Mouse (Mus musculus): ENCODE measurements around the gene Kcnh5.

Kcnh5 gene

GRCm38 (mm10) chr12:75176691-75177645, at the start of gene Kcnh5:
Gene Kcnh5 (minus strand): TSS chr12:75177332.
- DNase-seq = peak; percentile 28

DNA sequence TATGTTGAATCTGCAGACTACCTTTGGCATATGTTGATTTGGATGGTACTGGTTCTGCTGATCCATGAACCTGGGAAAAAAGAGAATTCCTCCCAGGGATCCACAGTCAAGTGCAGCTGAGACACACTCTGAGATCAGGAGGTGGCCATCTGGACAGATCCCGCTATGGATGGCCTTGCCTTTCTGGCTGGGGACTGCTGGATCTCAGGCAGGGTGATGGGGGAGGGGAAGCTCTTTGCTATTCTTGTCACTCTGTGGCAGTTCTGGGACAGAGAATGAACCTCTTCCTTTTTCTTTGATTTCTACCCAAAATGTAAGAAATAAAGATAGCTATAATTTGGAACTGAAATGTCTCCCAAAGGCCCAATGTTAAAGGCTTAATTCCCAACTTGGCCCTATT, 46.8 kb upstream of the Kcnh5 start:
- DNase-seq = no peak

- DNase-seq = no peak
Measured at GRCm38 (mm10) chr12:75189413-75189812, 12.3 kb upstream of the Kcnh5 start.

- DNase-seq = no peak
Measured at GRCm38 (mm10) chr12:75182646-75183045, 5.5 kb upstream of the Kcnh5 start.

DNA sequence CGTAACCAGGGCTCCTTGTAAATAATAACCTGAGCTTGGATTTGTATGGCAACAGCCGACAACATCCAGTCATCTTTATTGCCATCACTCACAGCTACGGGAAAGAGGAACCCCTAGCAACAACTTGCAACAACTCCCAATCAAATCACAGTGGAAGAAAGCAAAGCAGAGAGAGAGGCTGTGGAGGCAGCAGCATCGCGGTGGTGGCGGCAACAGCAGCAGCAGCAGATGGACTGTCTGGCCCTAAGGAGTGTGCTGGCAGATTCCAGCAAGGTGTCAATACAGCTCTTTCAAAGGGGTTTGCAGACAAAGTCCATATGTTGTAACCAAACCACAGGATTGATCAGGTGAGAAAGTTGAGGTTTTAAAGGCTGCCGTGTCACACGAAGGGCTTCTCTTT, 2.4 kb upstream of the Kcnh5 start:
- no peak for DNase-seq

GRCm38 (mm10) chr12:75177646-75178030, 506 bp upstream of the Kcnh5 start:
- DNase-seq = no peak

- DNase-seq = peak; percentile 6
Measured at GRCm38 (mm10) chr12:75175931-75176565, 1.1 kb downstream of the Kcnh5 start.

DNA sequence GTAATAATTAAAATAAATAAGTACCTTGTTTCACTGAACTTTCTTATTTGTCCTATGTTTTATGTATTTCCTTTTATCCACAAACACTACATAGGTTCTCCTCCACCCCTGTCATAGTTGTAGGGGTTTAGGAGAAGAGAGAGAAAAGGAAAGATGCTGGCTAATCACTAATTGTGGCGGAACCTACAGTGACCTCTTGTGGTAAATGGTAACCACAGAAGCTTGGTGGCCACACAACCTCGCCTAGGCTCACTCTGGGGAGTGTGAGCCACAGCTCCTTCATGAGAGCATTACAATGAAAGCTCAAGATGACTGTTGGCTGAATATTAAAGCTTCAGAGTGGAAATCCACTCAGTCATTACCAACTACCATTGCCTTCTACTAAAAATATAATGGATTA, 6.2 kb downstream of the Kcnh5 start:
- no peak for DNase-seq

DNA sequence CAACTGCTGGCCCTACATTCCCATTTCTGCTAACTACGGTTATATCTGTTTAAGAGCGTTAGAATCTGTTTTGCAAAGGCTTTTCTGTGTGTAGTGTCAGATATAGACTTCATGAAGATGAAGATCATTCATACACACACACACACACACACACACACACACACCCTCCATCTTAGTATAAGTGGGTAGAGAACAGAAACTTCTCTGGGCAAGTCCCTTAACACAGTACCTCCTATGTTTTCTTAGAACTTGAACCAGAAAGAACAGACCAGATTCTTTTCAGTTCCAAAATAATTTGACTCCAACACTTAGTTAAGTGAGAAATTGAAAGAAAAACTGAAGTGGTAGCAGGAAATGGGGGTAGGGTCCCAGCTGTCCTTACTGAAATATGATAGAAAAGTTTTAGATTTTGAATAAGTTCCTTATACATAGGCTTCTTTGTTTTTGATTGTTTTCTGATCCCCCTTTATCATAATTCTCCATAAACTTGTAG, 24.0 kb downstream of the Kcnh5 start:
- no peak for DNase-seq

DNA sequence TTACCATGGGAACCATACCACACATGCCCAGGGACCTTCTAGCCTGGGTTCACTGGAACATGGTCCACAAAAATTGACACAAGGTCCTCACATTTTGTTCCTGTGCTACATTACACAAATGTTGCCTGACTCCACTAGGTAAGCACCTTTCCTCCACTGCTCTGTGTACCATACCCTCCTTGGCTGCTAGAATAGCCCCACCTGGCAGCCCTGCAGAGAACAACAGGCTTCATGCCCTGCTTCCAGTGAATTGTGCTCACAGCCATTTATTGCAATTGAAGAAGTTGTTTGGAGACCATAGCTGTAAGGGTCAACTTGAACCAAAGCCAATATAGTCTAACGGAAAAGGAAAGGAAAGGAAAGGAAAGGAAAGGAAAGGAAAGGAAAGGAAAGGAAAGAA, 37.3 kb downstream of the Kcnh5 start:
- DNase-seq = no peak

DNA sequence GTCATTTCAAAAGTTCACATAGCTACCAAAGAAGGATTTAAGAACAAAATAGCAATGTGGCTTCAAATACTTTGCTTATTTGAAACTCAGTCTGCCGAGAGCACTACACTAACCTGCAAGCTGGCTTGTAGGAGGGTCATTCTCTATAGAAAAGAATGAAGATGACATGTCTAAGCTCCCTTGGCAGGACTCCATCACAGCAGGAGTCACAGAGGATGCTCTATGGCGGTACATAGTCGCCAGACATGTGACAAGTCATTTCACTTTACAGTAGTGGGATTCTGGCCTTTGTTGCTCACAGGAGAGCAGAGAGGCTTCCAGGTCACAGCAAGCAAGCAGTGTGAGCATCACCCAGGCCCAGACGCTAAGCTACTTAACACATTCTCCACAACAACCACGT, 85.2 kb downstream of the Kcnh5 start:
- no peak for DNase-seq

DNA sequence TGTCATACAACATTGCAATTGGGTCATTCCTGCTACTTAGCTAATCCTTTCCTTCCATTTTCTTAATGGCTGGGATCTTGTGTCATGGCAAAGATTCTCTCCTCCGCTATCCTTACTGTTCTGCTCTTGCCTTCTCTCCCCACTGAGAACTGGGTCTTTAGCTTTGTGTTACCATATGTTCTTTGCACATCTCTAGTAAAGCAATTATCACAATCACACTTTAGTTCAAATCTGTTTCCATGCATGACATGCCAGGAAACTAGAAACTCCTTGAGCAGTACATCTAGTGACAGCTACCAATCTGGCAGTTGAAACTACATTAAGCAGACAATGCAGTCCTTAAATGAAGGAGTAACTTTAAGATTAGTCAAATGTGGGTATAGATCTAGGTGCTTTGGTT, 86.2 kb downstream of the Kcnh5 start:
- DNase-seq = no peak

- no peak for DNase-seq
Measured at GRCm38 (mm10) chr12:75077175-75077574, 100.0 kb downstream of the Kcnh5 start.

DNA sequence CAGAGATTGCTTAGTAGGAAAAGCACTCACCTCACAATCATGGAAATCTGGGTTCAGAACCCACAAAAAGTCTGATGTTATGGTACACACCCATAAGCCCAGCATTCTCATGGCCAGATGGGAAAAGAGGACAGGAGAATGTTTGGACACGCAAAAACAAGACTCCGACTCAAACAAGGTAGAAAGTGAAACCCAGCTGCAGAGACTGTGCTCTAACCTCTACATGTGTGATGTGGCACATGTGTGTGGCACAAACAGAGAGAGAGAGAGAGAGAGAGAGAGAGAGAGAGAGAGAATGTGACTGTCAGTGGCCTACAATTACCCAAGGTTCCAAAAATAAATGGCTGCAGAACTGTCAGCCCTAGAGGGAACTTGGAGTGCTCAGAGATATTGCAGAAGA, 106.1 kb downstream of the Kcnh5 start:
- DNase-seq = no peak

GRCm38 (mm10) chr12:75062571-75062970, 114.6 kb downstream of the Kcnh5 start:
- DNase-seq = no peak

DNA sequence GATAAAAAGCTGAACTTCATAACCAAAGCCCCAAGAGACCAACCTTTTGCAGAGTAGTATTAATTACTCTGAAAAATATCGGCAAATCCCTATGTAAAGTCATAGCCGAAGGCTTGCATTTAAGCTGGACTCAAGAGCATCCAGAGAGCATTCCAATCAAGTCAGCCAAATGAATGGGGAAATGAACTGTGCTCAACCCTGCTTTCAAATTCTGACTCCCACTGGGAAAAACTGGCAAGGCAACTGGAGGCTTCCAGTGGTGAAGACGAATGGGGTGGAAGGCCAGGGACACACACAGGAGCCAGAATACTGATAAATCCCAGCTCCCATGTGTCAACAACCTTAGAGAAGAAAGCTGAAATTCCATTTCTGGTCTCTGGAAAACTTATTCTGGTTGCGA, 115.4 kb downstream of the Kcnh5 start:
- DNase-seq = no peak

- DNase-seq = no peak
Measured at GRCm38 (mm10) chr12:75053731-75054130, 123.4 kb downstream of the Kcnh5 start.

DNA sequence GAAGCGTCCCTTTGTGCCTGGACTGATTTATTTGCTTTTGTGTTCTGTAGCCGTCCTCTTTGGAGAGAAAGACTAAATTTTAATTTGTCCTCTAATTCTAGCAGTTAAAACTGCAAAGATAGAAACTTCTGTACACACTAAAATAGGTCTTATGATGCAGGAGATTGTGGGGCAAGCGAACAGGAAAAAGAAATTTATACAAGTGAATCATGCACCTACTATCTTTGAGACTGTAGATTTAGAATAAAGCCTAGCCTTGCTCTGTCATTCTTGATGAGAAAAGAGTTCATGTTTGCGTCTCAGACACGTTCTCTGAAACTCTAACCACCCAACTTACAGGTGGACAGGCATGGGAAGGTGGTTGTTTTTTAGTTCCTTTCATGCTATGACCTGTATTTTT, 140.4 kb downstream of the Kcnh5 start:
- DNase-seq = no peak

- no peak for DNase-seq
Measured at GRCm38 (mm10) chr12:75031970-75032864, 144.9 kb downstream of the Kcnh5 start.

- no peak for DNase-seq
Measured at GRCm38 (mm10) chr12:74971187-74971586, 205.9 kb downstream of the Kcnh5 start.

DNA sequence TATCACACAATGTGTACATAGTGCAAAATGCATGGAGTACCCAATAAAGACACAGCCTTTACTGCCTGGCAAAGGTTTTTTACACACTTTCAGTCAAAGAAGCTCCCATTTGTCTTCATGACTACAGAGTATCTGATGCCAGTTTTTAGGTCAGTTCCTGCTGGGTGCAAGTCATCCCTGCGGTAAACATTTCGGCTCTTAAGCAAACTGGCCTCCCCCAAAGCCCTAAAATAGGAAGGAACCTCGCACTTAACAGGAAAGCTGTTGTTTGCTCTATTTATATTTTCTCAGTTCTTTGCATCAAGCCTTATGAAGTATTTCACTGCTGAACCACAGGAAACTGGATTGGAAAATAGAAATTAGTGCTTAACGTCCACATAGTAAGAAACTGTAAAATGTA, 207.7 kb downstream of the Kcnh5 start:
- no peak for DNase-seq

DNA sequence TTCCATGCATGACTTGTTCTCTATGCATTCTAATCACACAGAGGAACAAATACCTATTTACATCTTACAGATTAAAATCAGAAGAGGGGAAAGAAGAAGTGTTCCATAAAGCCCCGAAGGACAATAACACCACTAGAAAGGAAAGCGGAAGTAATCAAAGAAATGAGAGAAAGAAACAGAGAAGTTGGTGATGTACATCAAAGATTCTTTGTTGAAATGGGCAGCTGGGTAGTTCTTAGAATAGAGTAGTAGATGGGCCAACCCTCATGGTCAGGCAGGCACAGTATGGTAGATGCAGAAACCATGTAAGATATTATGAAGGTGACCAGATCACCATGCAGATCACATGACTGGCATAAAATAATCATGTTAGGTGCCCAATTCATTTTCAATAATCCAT, 210.9 kb downstream of the Kcnh5 start:
- DNase-seq = no peak

- DNase-seq = no peak
Measured at GRCm38 (mm10) chr12:74952661-74953060, 224.5 kb downstream of the Kcnh5 start.
